Mouse (Mus musculus): ENCODE measurements around the gene Hdgf.

- no peak for TF ChIP-seq CTCF (IDR thresholded peaks at IDR 0.05; ENCODE audit: insufficient read depth, low read length)
- no peak for TF ChIP-seq POLR2A (IDR thresholded peaks at IDR 0.05; ENCODE audit: borderline replicate concordance, extremely low read depth, low read depth, low read length)
Measured at GRCm38 (mm10) chr3:87948378-87949265, 42.5 kb downstream of the Hdgf start, which contains the start of gene Crabp2.
